Mouse (Mus musculus): ENCODE results near the gene Lpp. TPM values are rescaled to one million over a fixed set of nuclear protein-coding genes. Genes with fewer than 3 reads are reported as not detected.

Gene Lpp
- total and polyA plus RNA-seq, 3 experiments, result not detected

DNA sequence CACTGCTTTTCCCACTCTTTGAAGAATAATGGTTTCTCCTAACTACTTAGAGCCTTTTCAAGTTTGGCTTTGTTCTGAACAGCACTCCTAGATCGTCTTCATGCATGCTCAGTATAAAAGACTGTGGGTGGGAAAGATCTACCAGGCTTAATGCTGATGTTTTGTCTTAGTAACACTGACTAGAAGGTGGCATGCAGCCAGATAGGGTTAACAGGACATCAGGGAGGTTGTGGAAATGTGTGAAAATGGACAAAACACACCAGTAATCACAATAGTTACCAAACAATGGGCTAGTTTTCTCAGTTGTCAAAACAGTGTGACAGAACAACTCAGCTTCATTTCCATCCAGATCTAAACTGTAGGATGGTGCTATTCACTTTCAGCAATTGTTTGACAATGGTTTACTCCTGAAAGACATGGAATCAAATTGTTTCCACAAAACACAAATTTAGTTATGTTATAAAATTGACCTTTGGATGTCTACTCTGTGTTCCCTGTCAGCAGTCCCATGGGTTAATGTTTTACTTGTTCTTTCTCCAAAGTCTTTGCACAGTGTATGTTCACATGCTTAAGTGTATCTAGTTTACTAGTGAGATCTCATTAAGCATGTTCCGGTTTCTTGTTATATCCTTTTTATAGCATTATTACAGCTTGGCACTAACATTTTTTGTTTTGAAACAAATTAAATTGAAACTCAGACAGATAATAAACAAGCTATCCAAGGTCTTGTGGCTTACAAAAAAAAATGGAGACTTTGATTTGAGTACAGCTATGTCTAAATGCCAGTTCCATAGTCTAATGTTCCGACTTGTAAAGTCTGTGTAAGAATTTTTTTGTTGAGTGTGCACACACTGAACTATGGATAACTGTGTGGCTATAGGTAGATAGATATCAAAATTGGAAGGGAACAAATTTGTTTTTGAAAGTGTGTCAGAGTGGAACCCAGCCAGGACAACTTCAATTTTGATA is 229.2 kb downstream of the Lpp start:
- Histone ChIP-seq H3K4me1 (ENCODE audit: control insufficient read depth in 1 of 2, insufficient read depth in 2 of 2, low read length in 2 of 2) (no peaks in the 10 kb centered on the region), H3K27me3 (ENCODE audit: control insufficient read depth in 1 of 2, insufficient read depth in 2 of 2, low read length in 2 of 2) (no peaks in the 10 kb centered on the region), H3K27ac (ENCODE audit: control insufficient read depth, low read depth, low read length) (no peak overlapping the region)

GRCm38 (mm10) chr16:24624335-24624734 is 231.0 kb downstream of the Lpp start:
- Histone ChIP-seq H3K9me3 (replicated peaks; ENCODE audit: insufficient read depth, low read length) (no peaks in the 10 kb centered on the region), H3K4me1 (ENCODE audit: control insufficient read depth in 1 of 2, insufficient read depth in 2 of 2, low read length in 2 of 2) (no peaks in the 10 kb centered on the region), H3K9ac (ENCODE audit: control insufficient read depth, low read depth, low read length, poor library complexity, severe bottlenecking) (no peak overlapping the region), H3K27me3 (ENCODE audit: control insufficient read depth in 1 of 2, insufficient read depth in 2 of 2, low read length in 2 of 2) (no peaks in the 10 kb centered on the region), H3K79me2 (ENCODE audit: control insufficient read depth, insufficient read depth, low read length, poor library complexity) (no peaks in the 10 kb centered on the region), H3K27ac (ENCODE audit: control insufficient read depth, low read depth, low read length) (no peak overlapping the region), H3K36me3 (ENCODE audit: control insufficient read depth in 1 of 2, insufficient read depth in 2 of 2, low read length in 2 of 2) (no peaks in the 10 kb centered on the region), H3K4me3 (ENCODE audit: control insufficient read depth in 1 of 2, insufficient read depth in 1 of 2, low read depth in 2 of 2, low read length in 2 of 2) (no peak overlapping the region)
- TF ChIP-seq GABPA (IDR thresholded peaks at IDR 0.05; ENCODE audit: low read depth, low read length), result no peak
- TF ChIP-seq MYC (IDR thresholded peaks at IDR 0.05; ENCODE audit: low read depth, low read length), result no peak
- TF ChIP-seq ZC3H11A (IDR thresholded peaks at IDR 0.05; ENCODE audit: low read depth, low read length), result no peak
- TF ChIP-seq POLR2AphosphoS2 (IDR thresholded peaks at IDR 0.05; ENCODE audit: low read length), result no peak
- TF ChIP-seq CHD2 (IDR thresholded peaks at IDR 0.05; ENCODE audit: low read length), result no peak
- no peak for TF ChIP-seq SMC3 (IDR thresholded peaks at IDR 0.05; ENCODE audit: low read depth, low read length)
- TF ChIP-seq USF1 (IDR thresholded peaks at IDR 0.05; ENCODE audit: low read depth, low read length), result no peak
- no peak for TF ChIP-seq RAD21 (IDR thresholded peaks at IDR 0.05; ENCODE audit: low read depth, low read length)
- TF ChIP-seq BHLHE40 (IDR thresholded peaks at IDR 0.05; ENCODE audit: borderline replicate concordance, low read depth, low read length), result no peak
- TF ChIP-seq ZNF384 (IDR thresholded peaks at IDR 0.05; ENCODE audit: low read depth, low read length), result no peak
- TF ChIP-seq GATA1 (IDR thresholded peaks at IDR 0.05; ENCODE audit: low read depth, low read length), result no peak
- no peak for TF ChIP-seq MXI1 (IDR thresholded peaks at IDR 0.05; ENCODE audit: low read depth, low read length)
- no peak for DNase-seq (ENCODE audit: low read depth, low spot score)

More for the DNA sequence above, 229.2 kb downstream of the Lpp start:
- Histone ChIP-seq H3K4me3 (ENCODE audit: control insufficient read depth in 1 of 2, insufficient read depth in 1 of 2, low read depth in 2 of 2, low read length in 2 of 2) (no peak overlapping the region), H3K79me2 (ENCODE audit: control insufficient read depth, insufficient read depth, low read length, poor library complexity) (no peaks in the 10 kb centered on the region), H3K36me3 (ENCODE audit: control insufficient read depth in 1 of 2, insufficient read depth in 2 of 2, low read length in 2 of 2) (no peaks in the 10 kb centered on the region), H3K9me3 (replicated peaks; ENCODE audit: insufficient read depth, low read length) (no peaks in the 10 kb centered on the region), H3K9ac (ENCODE audit: control insufficient read depth, low read depth, low read length, poor library complexity, severe bottlenecking) (no peak overlapping the region)
- TF ChIP-seq BHLHE40 (IDR thresholded peaks at IDR 0.05; ENCODE audit: borderline replicate concordance, low read depth, low read length), result no peak
- TF ChIP-seq NELFE (IDR thresholded peaks at IDR 0.05; ENCODE audit: low read depth, low read length), result no peak
- no peak for TF ChIP-seq MAZ (IDR thresholded peaks at IDR 0.05; ENCODE audit: low read depth, low read length)
- no peak for TF ChIP-seq CHD2 (IDR thresholded peaks at IDR 0.05; ENCODE audit: low read length)
- no peak for TF ChIP-seq SMC3 (IDR thresholded peaks at IDR 0.05; ENCODE audit: low read depth, low read length)
- no peak for TF ChIP-seq SIN3A (IDR thresholded peaks at IDR 0.05; ENCODE audit: low read length)
- TF ChIP-seq RAD21 (IDR thresholded peaks at IDR 0.05; ENCODE audit: low read depth, low read length), result no peak
- no peak for TF ChIP-seq TBP (IDR thresholded peaks at IDR 0.05; ENCODE audit: low read depth, low read length)
- no peak for TF ChIP-seq CHD1 (IDR thresholded peaks at IDR 0.05; ENCODE audit: low read depth, low read length)
- no peak for TF ChIP-seq E2F4 (IDR thresholded peaks at IDR 0.05; ENCODE audit: borderline replicate concordance, low read depth, low read length)
- TF ChIP-seq ZKSCAN1 (IDR thresholded peaks at IDR 0.05; ENCODE audit: low read depth, low read length), result no peak
- no peak for TF ChIP-seq TAL1 (IDR thresholded peaks at IDR 0.05; ENCODE audit: low read length)
- TF ChIP-seq MEF2A (IDR thresholded peaks at IDR 0.05; ENCODE audit: extremely low read depth, insufficient replicate concordance, low read depth, low read length, poor library complexity, severe bottlenecking), result no peak
- TF ChIP-seq ETS1 (IDR thresholded peaks at IDR 0.05; ENCODE audit: low read depth, low read length), result no peak
- no peak for DNase-seq (ENCODE audit: low read depth, low spot score)
